Mouse (Mus musculus): ENCODE data around the gene Dst.

DNA sequence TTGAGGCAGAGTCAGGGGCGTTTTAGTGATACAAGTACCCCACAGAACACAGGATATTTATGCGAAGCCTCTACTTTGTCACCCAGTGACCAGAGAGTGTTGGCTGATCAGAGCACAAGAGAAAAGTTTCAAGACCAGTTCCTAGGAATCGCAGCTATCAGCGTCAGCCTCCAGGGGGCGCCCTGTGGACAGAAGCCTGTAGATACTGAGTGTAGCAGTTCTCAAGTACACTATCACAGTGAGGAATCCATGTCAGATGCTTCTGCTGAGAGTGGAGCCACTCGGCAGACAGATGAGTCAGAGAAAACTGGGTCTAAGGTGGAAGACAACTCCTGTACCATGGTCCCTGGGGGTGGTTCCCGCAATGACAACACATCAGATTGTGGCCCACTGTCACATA is 281.9 kb downstream of the Dst start:
- TF ChIP-seq CTCF (IDR thresholded peaks at IDR 0.05; ENCODE audit: insufficient read depth, low read depth, low read length) (no peak), POLR2A (IDR thresholded peaks at IDR 0.05; ENCODE audit: insufficient read depth, low read depth, low read length) (no peak)
